Mouse (Mus musculus): Measurements from ENCODE around the gene Tcaf1. TPM values are rescaled to one million over a fixed set of nuclear protein-coding genes. Genes with fewer than 3 reads are reported as not detected.

Tcaf1 gene
- polyA plus RNA-seq, 1 experiment from 2014 or later: 78.6 TPM

DNA sequence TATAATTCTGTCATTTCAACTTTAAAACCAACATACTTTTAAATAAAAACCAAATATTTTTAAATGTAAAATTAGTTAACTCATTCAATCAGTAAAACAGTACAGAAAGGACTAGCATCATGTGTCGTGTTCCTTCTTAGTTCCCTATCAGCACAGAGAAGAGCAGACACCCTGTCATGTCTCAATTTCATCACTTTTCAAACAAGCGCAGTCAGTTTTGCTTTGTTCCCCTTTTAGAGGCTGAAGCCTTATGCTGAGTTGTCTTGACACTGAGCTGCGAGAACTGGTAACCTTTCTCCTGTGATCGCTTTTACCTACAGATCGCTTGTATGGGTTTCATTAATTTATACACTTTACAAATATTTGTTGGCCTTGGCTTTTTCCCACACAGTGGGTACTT, 75.5 kb downstream of the Tcaf1 start:
- no peak overlapping the region for H3K9ac ChIP-seq (ENCODE audit: low read depth, low read length)
- DNase-seq (ENCODE audit: low spot score) (no peak), ATAC-seq (ENCODE audit: low read depth) (no peak)
- 86% methylated on average over 5 of the region's 5 CpGs for WGBS
- H3K4me3 ChIP-seq (ENCODE audit: low read depth, low read length): no peak overlapping the region
- no peaks in the 10 kb centered on the region for H3K9me3 ChIP-seq (ENCODE audit: control insufficient read depth, low read length)
- H3K4me2 ChIP-seq (ENCODE audit: low read depth, low read length): no peak overlapping the region
- no peaks in the 10 kb centered on the region for H3K36me3 ChIP-seq (ENCODE audit: control insufficient read depth, insufficient read depth, low read length)
- no peaks in the 10 kb centered on the region for H3K4me1 ChIP-seq (ENCODE audit: control insufficient read depth, insufficient read depth, low read length)
- H3K27ac ChIP-seq (replicated peaks; ENCODE audit: low read depth, low read length): no peak overlapping the region
- no peaks in the 10 kb centered on the region for H3K27me3 ChIP-seq (replicated peaks; ENCODE audit: control insufficient read depth, insufficient read depth, low read length)

DNA sequence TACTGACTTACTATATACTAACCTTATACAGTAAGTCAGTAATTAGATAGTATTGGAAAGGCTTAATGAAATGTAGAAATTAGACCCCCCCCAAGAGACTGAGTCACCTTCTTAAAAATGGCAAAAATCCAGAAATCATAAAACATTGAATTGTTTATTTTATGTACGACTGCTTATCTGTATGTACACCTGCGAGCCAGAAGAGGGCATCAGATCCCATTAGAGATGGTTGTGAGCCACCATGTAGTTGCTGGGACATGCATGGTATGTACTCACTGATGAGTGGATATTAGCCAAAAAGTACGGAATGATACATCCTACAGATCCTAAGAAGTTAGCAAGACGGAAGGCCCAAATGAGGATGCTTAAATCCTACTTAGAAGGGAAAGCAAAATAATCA, 78.5 kb downstream of the Tcaf1 start:
- Histone ChIP-seq H3K27ac (replicated peaks; ENCODE audit: low read depth, low read length) (no peak overlapping the region), H3K4me1 (ENCODE audit: control insufficient read depth, insufficient read depth, low read length) (no peaks in the 10 kb centered on the region), H3K9ac (ENCODE audit: low read depth, low read length) (no peak overlapping the region), H3K36me3 (ENCODE audit: control insufficient read depth, insufficient read depth, low read length) (no peaks in the 10 kb centered on the region), H3K27me3 (replicated peaks; ENCODE audit: control insufficient read depth, insufficient read depth, low read length) (no peaks in the 10 kb centered on the region), H3K4me3 (ENCODE audit: low read depth, low read length) (no peak overlapping the region), H3K4me2 (ENCODE audit: low read depth, low read length) (no peak overlapping the region), H3K9me3 (ENCODE audit: control insufficient read depth, low read length) (no peaks in the 10 kb centered on the region)
- DNase-seq (ENCODE audit: low spot score) (no peak), ATAC-seq (ENCODE audit: low read depth) (no peak)
- 69% methylated on average over 4 of the region's 4 CpGs for WGBS

Other genes starting within 250 kb of the Tcaf1 start
- not detected in 2 replicates for gene Olfr458, start 244.9 kb downstream of the Tcaf1 start, polyA plus RNA-seq (2014; fragmentation: Nextera tagmentation; extraction: Ambion mirVana)
- not detected in 2 replicates for gene Olfr457, start 233.8 kb downstream of the Tcaf1 start, polyA plus RNA-seq (2014; fragmentation: Nextera tagmentation; extraction: Ambion mirVana)
- gene Olfr456, start 222.9 kb downstream of the Tcaf1 start, polyA plus RNA-seq (2014; fragmentation: Nextera tagmentation; extraction: Ambion mirVana): 0.17 TPM in 1 of 2 replicates, not detected in the other
- not detected in 2 replicates for gene Olfr455, start 162.5 kb downstream of the Tcaf1 start, polyA plus RNA-seq (2014; fragmentation: Nextera tagmentation; extraction: Ambion mirVana)
- not detected in 2 replicates for gene Tcaf3, start 112.4 kb downstream of the Tcaf1 start, polyA plus RNA-seq (2014; fragmentation: Nextera tagmentation; extraction: Ambion mirVana)
- gene Tcaf2, start 64.8 kb downstream of the Tcaf1 start, polyA plus RNA-seq (2014; fragmentation: Nextera tagmentation; extraction: Ambion mirVana): 2.3 and 2.5 TPM in 2 replicates
- gene Olfr453, start 29.3 kb upstream of the Tcaf1 start, polyA plus RNA-seq (2014; fragmentation: Nextera tagmentation; extraction: Ambion mirVana): not detected in 2 replicates
- not detected in 2 replicates for gene Olfr38, start 46.3 kb upstream of the Tcaf1 start, polyA plus RNA-seq (2014; fragmentation: Nextera tagmentation; extraction: Ambion mirVana)
- gene Olfr452, start 75.0 kb upstream of the Tcaf1 start, polyA plus RNA-seq (2014; fragmentation: Nextera tagmentation; extraction: Ambion mirVana): 0.11 TPM in 1 of 2 replicates, not detected in the other
- not detected in 2 replicates for gene Olfr450, start 101.9 kb upstream of the Tcaf1 start, polyA plus RNA-seq (2014; fragmentation: Nextera tagmentation; extraction: Ambion mirVana)
- gene Olfr449, start 124.3 kb upstream of the Tcaf1 start, polyA plus RNA-seq (2014; fragmentation: Nextera tagmentation; extraction: Ambion mirVana): not detected in 2 replicates
- not detected in 2 replicates for gene Olfr448, start 180.4 kb upstream of the Tcaf1 start, polyA plus RNA-seq (2014; fragmentation: Nextera tagmentation; extraction: Ambion mirVana)
- gene Olfr447, start 198.8 kb upstream of the Tcaf1 start, polyA plus RNA-seq (2014; fragmentation: Nextera tagmentation; extraction: Ambion mirVana): not detected in 2 replicates
- 0.07 and 0.14 TPM in 2 replicates for gene Olfr446, start 211.3 kb upstream of the Tcaf1 start, polyA plus RNA-seq (2014; fragmentation: Nextera tagmentation; extraction: Ambion mirVana)
- 0.11 TPM in 1 of 2 replicates, not detected in the other for gene Olfr444, start 239.0 kb upstream of the Tcaf1 start, polyA plus RNA-seq (2014; fragmentation: Nextera tagmentation; extraction: Ambion mirVana)

Data from embryonic facial prominence, embryonic 14.5 days (tissue).